Comparison of ENCODE assay signal across 8 mouse cellular contexts in genomic region chr14:103471806-103472553, GRCm38 (mm10). TPM values are rescaled to one million over a fixed set of nuclear protein-coding genes. Genes with fewer than 3 reads are reported as not detected.
DNase-seq lines count a peak whose midpoint lies in the region; ATAC-seq and TF ChIP-seq lines count a peak whose summit lies in the region.

No protein-coding gene starts in this region.

- WGBS in hindbrain, embryonic 13.5 days = 44% methylated on average over 7 of the region's 7 CpGs

- ATAC-seq in frontal cortex, adult (ENCODE audit: low TSS enrichment) = peak; percentile 71
- ATAC-seq in hindbrain, embryonic 13.5 days (ENCODE audit: low FRiP score) = peak; percentile 55
- ATAC-seq in megakaryocyte progenitor cell, adult 5-6 weeks (replicated peaks; ENCODE audit: poor library complexity) = no peak

- no peaks in the 10 kb centered on the region for H3K9me3 ChIP-seq in MEL (replicated peaks; ENCODE audit: insufficient read depth, low read length)
- no peaks in the 10 kb centered on the region for H3K9me3 ChIP-seq in hindbrain, embryonic 13.5 days

- peak overlapping the region in 1 of 2 experiments; percentile 12; a peak in 1 of 4 replicates for H3K4me3 ChIP-seq in MEL (ENCODE audit: control insufficient read depth in 1 of 2, insufficient read depth in 1 of 2, low read depth in 2 of 2, low read length in 2 of 2)
- H3K4me3 ChIP-seq in hindbrain, embryonic 13.5 days = no peak overlapping the region

- H3K36me3 ChIP-seq in MEL (ENCODE audit: control insufficient read depth in 1 of 2, insufficient read depth in 2 of 2, low read length in 2 of 2) = peaks cover 0 to 8% of the 10 kb centered on the region in 2 experiments; a peak in 2 of 4 replicates
- H3K36me3 ChIP-seq in hindbrain, embryonic 13.5 days = no peaks in the 10 kb centered on the region

- H3K27me3 ChIP-seq in MEL (ENCODE audit: control insufficient read depth in 1 of 2, insufficient read depth in 2 of 2, low read length in 2 of 2) = no peaks in the 10 kb centered on the region
- H3K27me3 ChIP-seq in hindbrain, embryonic 13.5 days = no peaks in the 10 kb centered on the region

- TF ChIP-seq CTCF in MEL (IDR thresholded peaks at IDR 0.05 in 2 of 3, conservative IDR thresholded peaks at IDR 0.05 in 1 of 3; ENCODE audit: control insufficient read depth in 1 of 3, insufficient read depth in 1 of 3, low read depth in 2 of 3, low read length in 3 of 3, poor library complexity in 1 of 3, severe bottlenecking in 1 of 3) = no peak

- no peak for TF ChIP-seq RAD21 in MEL (IDR thresholded peaks at IDR 0.05; ENCODE audit: low read depth, low read length)

- intact Hi-C loops in left cerebral cortex, postnatal 4 days (cut with DNase I) = loop anchor here (5.0 kb wide), 2 partner anchors 125 to 175 kb away; partner anchors contain the start of gene Mycbp2

- DNase-seq in MEL (ENCODE audit: low read depth, low spot score) = peak; percentile 45
- DNase-seq in adrenal gland, adult 8-10 months = peak; percentile 57
- DNase-seq in left cerebral cortex, postnatal 4 days = peak; percentile 71
- no peak for DNase-seq in urinary bladder, adult 18-20 months (ENCODE audit: low spot score in 2 of 2)
- DNase-seq in urinary bladder, postnatal 10 days (ENCODE audit: low spot score) = no peak

- H3K9ac ChIP-seq in MEL (ENCODE audit: control insufficient read depth, low read depth, low read length, poor library complexity, severe bottlenecking) = peak overlapping the region; percentile 11; the same call in 1 of the 2 replicates
- no peak overlapping the region for H3K9ac ChIP-seq in hindbrain, embryonic 13.5 days

- no peak for TF ChIP-seq POLR2A in MEL (IDR thresholded peaks at IDR 0.05; ENCODE audit: control insufficient read depth in 1 of 2, insufficient read depth in 1 of 2, low read depth in 1 of 2, low read length in 2 of 2, poor library complexity in 1 of 2)

- peaks cover 0 to 12% of the 10 kb centered on the region in 2 experiments; a peak in 2 of 4 replicates for H3K4me1 ChIP-seq in MEL (ENCODE audit: control insufficient read depth in 1 of 2, insufficient read depth in 2 of 2, low read length in 2 of 2)
- peaks cover 23% of the 10 kb centered on the region for H3K4me1 ChIP-seq in hindbrain, embryonic 13.5 days (replicated peaks)

- TF ChIP-seq EP300 in MEL (IDR thresholded peaks at IDR 0.05; ENCODE audit: low read depth in 1 of 2, low read length in 2 of 2) = no peak

- no peak overlapping the region for H3K4me2 ChIP-seq in hindbrain, embryonic 13.5 days

- no peaks in the 10 kb centered on the region for H3K79me2 ChIP-seq in MEL (ENCODE audit: control insufficient read depth, insufficient read depth, low read length, poor library complexity)

- peak overlapping the region; percentile 40; the same call in 1 of the 2 replicates for H3K27ac ChIP-seq in MEL (ENCODE audit: control insufficient read depth, low read depth, low read length)
- H3K27ac ChIP-seq in hindbrain, embryonic 13.5 days = peak overlapping the region; percentile 35; the same call in 1 of the 2 replicates

TF ChIP-seq in MEL, 35 proteins besides CTCF, POLR2A, EP300 and RAD21:
- TF ChIP-seq ELF1 (IDR thresholded peaks at IDR 0.05; ENCODE audit: low read depth, low read length) (no peak), MYB (IDR thresholded peaks at IDR 0.05; ENCODE audit: low read depth, low read length) (no peak)
TF ChIP-seq in MEL: peak in this region for 0.

RNA-seq across cellular contexts. Expression of gene Scel, which starts 41.2 kb away (rescaled TPM):
- not detected in 2 replicates for total RNA-seq in MEL (2012; rRNA removed)
- not detected for polyA plus RNA-seq in MEL (2012; ENCODE audit: insufficient read depth in 1 of 2, insufficient read length in 2 of 2, low read depth in 1 of 2, low replicate concordance in 2 of 2, missing spikeins in 1 of 2)
- total RNA-seq in adrenal gland, adult 8-10 months (2022) = under 1 TPM in 3 of 4 experiments, not detected in 1; 0.15 to 0.52 (median 0.23) TPM
- polyA plus RNA-seq in hindbrain, embryonic 13.5 days (2015; fragmentation: Nextera tagmentation; extraction: Ambion mirVana) = 0.08 and 0.16 TPM in 2 replicates
- total RNA-seq in left cerebral cortex, postnatal 4 days (2021) = under 1 TPM; 0.46 to 0.56 TPM
- not detected in 2 replicates for total RNA-seq in megakaryocyte progenitor cell, adult 5-6 weeks (2015)
- total RNA-seq in megakaryocyte progenitor cell, adult 5-6 weeks (2017) = not detected in 2 replicates

Comparison
In these comparisons a context has a peak if more than half of its experiments do, and no peak if none do; other contexts are left out.
1. DNase-seq: peak in MEL (single experiment), adrenal gland, adult 8-10 months (single experiment) and left cerebral cortex, postnatal 4 days (single experiment); none in urinary bladder, adult 18-20 months (0 of 2) and urinary bladder, postnatal 10 days (single experiment).